Comparison of ENCODE assay signal across 25 mouse cellular contexts in the genomic region with DNA sequence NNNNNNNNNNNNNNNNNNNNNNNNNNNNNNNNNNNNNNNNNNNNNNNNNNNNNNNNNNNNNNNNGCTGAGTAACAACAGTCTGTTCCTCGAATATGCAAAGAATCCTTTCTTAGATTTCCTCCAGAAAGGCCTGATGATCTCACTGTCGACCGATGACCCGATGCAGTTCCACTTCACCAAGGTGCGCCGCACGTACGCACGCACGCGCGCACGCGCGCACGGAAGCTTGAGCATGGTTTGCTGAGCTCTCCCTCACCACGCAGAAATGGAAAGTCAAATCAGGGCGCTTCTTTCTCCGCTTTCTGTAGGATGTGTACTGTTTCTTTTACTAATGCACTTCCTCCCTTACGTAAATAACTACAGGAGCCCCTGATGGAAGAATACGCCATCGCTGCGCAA. TPM values are rescaled to one million over a fixed set of nuclear protein-coding genes. Genes with fewer than 3 reads are reported as not detected.
DNase-seq lines count a peak whose midpoint lies in the region; ATAC-seq and TF ChIP-seq lines count a peak whose summit lies in the region.
"Had no signal": no experiment of that assay in that cellular context is flagged by ENCODE, and none has a peak within 500 bp of the region (broad histone marks: within the 10 kb centered on the region; RNA-seq: fewer than 3 reads in every experiment).

No protein-coding gene starts in this region.

- H3K4me2 ChIP-seq in heart, postnatal 0 days (ENCODE audit: low read depth, low read length): peak overlapping the region; percentile 4; the same call in 1 of the 2 replicates
- no peak overlapping the region for H3K4me2 ChIP-seq in intestine, embryonic 15.5 days (replicated peaks)
- H3K4me2 ChIP-seq: forebrain, embryonic 15.5 days; hindbrain, embryonic 12.5 days; limb, embryonic 13.5 days had no signal

- H3K36me3 ChIP-seq in heart, postnatal 0 days (replicated peaks; ENCODE audit: control insufficient read depth, insufficient read depth, low read length): no peaks in the 10 kb centered on the region
- H3K36me3 ChIP-seq in thymus, adult 2 months (ENCODE audit: control insufficient read depth, insufficient read depth, low read length): no peaks in the 10 kb centered on the region
- H3K36me3 ChIP-seq in ES-E14 (ENCODE audit: control insufficient read depth, insufficient read depth, low read length, poor library complexity, severe bottlenecking): no peaks in the 10 kb centered on the region
- H3K36me3 ChIP-seq in intestine, embryonic 15.5 days: no peaks in the 10 kb centered on the region
- H3K36me3 ChIP-seq: forebrain, embryonic 15.5 days; heart, embryonic 10.5 days; hindbrain, embryonic 12.5 days; limb, embryonic 13.5 days had no signal

- H3K27ac ChIP-seq in heart, postnatal 0 days (ENCODE audit: low read depth): no peak overlapping the region
- no peak overlapping the region for H3K27ac ChIP-seq in thymus, adult 2 months (ENCODE audit: control insufficient read depth, insufficient read depth, low read length)
- no peak overlapping the region for H3K27ac ChIP-seq in ES-E14 (ENCODE audit: insufficient read depth, low read depth, low read length, poor library complexity, severe bottlenecking)
- no peak overlapping the region for H3K27ac ChIP-seq in intestine, embryonic 15.5 days
- H3K27ac ChIP-seq: forebrain, embryonic 15.5 days; heart, embryonic 10.5 days; hindbrain, embryonic 12.5 days; limb, embryonic 13.5 days; liver, embryonic 14.5 days had no signal

- no peaks in the 10 kb centered on the region for H3K9me3 ChIP-seq in heart, postnatal 0 days (replicated peaks; ENCODE audit: control insufficient read depth, low read length)
- no peaks in the 10 kb centered on the region for H3K9me3 ChIP-seq in ES-E14 (ENCODE audit: control insufficient read depth, insufficient read depth, low read depth, low read length)
- no peaks in the 10 kb centered on the region for H3K9me3 ChIP-seq in intestine, embryonic 15.5 days
- H3K9me3 ChIP-seq: forebrain, embryonic 15.5 days; heart, embryonic 10.5 days; hindbrain, embryonic 12.5 days; limb, embryonic 13.5 days; megakaryocyte, embryonic 14.5 days had no signal

- no peak for TF ChIP-seq POLR2A in thymus, adult 2 months (IDR thresholded peaks at IDR 0.05; ENCODE audit: control insufficient read depth, extremely low read depth, insufficient read depth, low read length, poor library complexity)

- ATAC-seq in heart, postnatal 0 days (ENCODE audit: insufficient read depth, low read depth): no peak
- no peak for ATAC-seq in intestine, embryonic 15.5 days
- ATAC-seq: forebrain, embryonic 15.5 days had no signal

- TF ChIP-seq CTCF in heart, postnatal 0 days (IDR thresholded peaks at IDR 0.05; ENCODE audit: low read depth): no peak
- TF ChIP-seq CTCF in thymus, adult 2 months (IDR thresholded peaks at IDR 0.05; ENCODE audit: borderline replicate concordance, control insufficient read depth, extremely low read depth, insufficient read depth, low read length, poor library complexity): no peak

- intact Hi-C loops in heart, postnatal 36 days (cut with DNase I): no loop called here

- no peak for DNase-seq in heart, postnatal 0 days (ENCODE audit: low spot score)
- DNase-seq in heart, postnatal 36 days: no peak
- DNase-seq in thymus, postnatal 14 days: peak; percentile 18
- DNase-seq in thymus, adult 2 months: no peak
- DNase-seq in ES-E14 (ENCODE audit: low read depth, low spot score): peak; percentile 56
- DNase-seq in adrenal gland, adult 18-20 months (ENCODE audit: low spot score in 2 of 2): no peak
- DNase-seq: adrenal gland, adult 8-10 months; cerebellum, postnatal 10 days; embryo, embryonic 11 days; gastrocnemius, postnatal 25 days; kidney, adult 2 months; kidney, postnatal 10 days; lung, postnatal 14 days; midbrain, embryonic 14.5 days had no signal

- WGBS in heart, postnatal 0 days: 73% methylated on average over 23 of the region's 23 CpGs
- WGBS in thymus, adult 2 months: 89% methylated on average over 23 of the region's 23 CpGs
- 78% methylated on average over 23 of the region's 23 CpGs for WGBS in intestine, embryonic 15.5 days

- no peak overlapping the region for H3K4me3 ChIP-seq in heart, postnatal 0 days (ENCODE audit: low read depth, low read length)
- H3K4me3 ChIP-seq in thymus, adult 2 months (ENCODE audit: control insufficient read depth, insufficient read depth, low read length): no peak overlapping the region
- peak overlapping the region; percentile 5 to 21; a peak in 1 of 4 replicates for H3K4me3 ChIP-seq in ES-E14 (ENCODE audit: insufficient read depth in 1 of 2, low read depth in 1 of 2, low read length in 2 of 2, poor library complexity in 1 of 2, severe bottlenecking in 1 of 2)
- H3K4me3 ChIP-seq in intestine, embryonic 15.5 days (replicated peaks): no peak overlapping the region
- H3K4me3 ChIP-seq: forebrain, embryonic 15.5 days; heart, embryonic 10.5 days; hindbrain, embryonic 12.5 days; limb, embryonic 13.5 days; megakaryocyte, embryonic 14.5 days; myocyte had no signal

- H3K4me1 ChIP-seq in heart, postnatal 0 days (ENCODE audit: control insufficient read depth, insufficient read depth): peaks cover 4% of the 10 kb centered on the region; the same call in 1 of the 2 replicates
- H3K4me1 ChIP-seq in thymus, adult 2 months (replicated peaks; ENCODE audit: control insufficient read depth, insufficient read depth, low read length): peaks cover 12% of the 10 kb centered on the region
- H3K4me1 ChIP-seq in ES-E14 (ENCODE audit: control insufficient read depth in 2 of 2, insufficient read depth in 2 of 2, low read length in 2 of 2, poor library complexity in 1 of 2): peaks cover 0 to 3% of the 10 kb centered on the region in 2 experiments; a peak in 1 of 4 replicates
- H3K4me1 ChIP-seq in intestine, embryonic 15.5 days (replicated peaks): 0 out of 2 replicates have a peak, but pooled peaks cover 5% of the 10 kb centered on the region

- in situ Hi-C loops in ES-E14 (cut with MboI; ENCODE audit: low sequenced_read_pairs in 2 of 2, unreplicated experiment in 2 of 2): no loop called here

- no peak for TF ChIP-seq EP300 in heart, postnatal 0 days (IDR thresholded peaks at IDR 0.05; ENCODE audit: low read depth)

- no peaks in the 10 kb centered on the region for H3K27me3 ChIP-seq in heart, postnatal 0 days (ENCODE audit: control insufficient read depth, insufficient read depth, low read length)
- H3K27me3 ChIP-seq in thymus, adult 2 months (ENCODE audit: control insufficient read depth, insufficient read depth, low read length): no peaks in the 10 kb centered on the region
- H3K27me3 ChIP-seq in intestine, embryonic 15.5 days (replicated peaks): no peaks in the 10 kb centered on the region
- H3K27me3 ChIP-seq: limb, embryonic 13.5 days had no signal

- H3K9ac ChIP-seq in heart, postnatal 0 days (replicated peaks; ENCODE audit: low read depth, low read length): no peak overlapping the region
- H3K9ac ChIP-seq in ES-E14 (ENCODE audit: insufficient read depth, low read depth, low read length, poor library complexity, severe bottlenecking): peak overlapping the region; percentile 28; the same call in 1 of the 2 replicates
- H3K9ac ChIP-seq in intestine, embryonic 15.5 days: no peak overlapping the region
- H3K9ac ChIP-seq: forebrain, embryonic 15.5 days; hindbrain, embryonic 12.5 days; limb, embryonic 13.5 days; liver, embryonic 14.5 days had no signal

TF ChIP-seq in ES-E14, 5 proteins besides CTCF, POLR2A, EP300 and RAD21:
- TF ChIP-seq HCFC1 (IDR thresholded peaks at IDR 0.05; ENCODE audit: borderline replicate concordance, insufficient read depth, low read length) (no peak), ZNF384 (IDR thresholded peaks at IDR 0.05; ENCODE audit: low read depth, low read length) (no peak), CHD2 (IDR thresholded peaks at IDR 0.05; ENCODE audit: low read depth, low read length) (no peak), MAFK (IDR thresholded peaks at IDR 0.05; ENCODE audit: insufficient read depth, low read depth, low read length) (no peak), ZC3H11A (IDR thresholded peaks at IDR 0.05; ENCODE audit: borderline replicate concordance, low read depth, low read length) (no peak)

RNA-seq across cellular contexts. Expression of a gene that starts 3.7 kb away (rescaled TPM):
- 3.9 and 4.0 TPM in 2 replicates for total RNA-seq in heart, postnatal 0 days (2014; rRNA removed; ENCODE audit: low replicate concordance)
- polyA plus RNA-seq in heart, postnatal 0 days (2015; fragmentation: Nextera tagmentation; extraction: Ambion mirVana): 1.6 and 1.7 TPM in 2 replicates
- 1 to 10 TPM; 1.9 to 2.2 TPM for total RNA-seq in heart, postnatal 36 days (2021)
- 1.5 and 2.2 TPM in 2 replicates for polyA plus RNA-seq in thymus, adult 2 months (2012; rRNA removed)
- total RNA-seq in ES-E14 (2012; rRNA removed): 29.9 and 39.2 TPM in 2 replicates
- total RNA-seq in adrenal gland, adult 18-20 months (2021): under 1 TPM; 0.67 to 0.86 TPM
- polyA plus RNA-seq in intestine, embryonic 15.5 days (2015; fragmentation: Nextera tagmentation; extraction: Ambion mirVana): 3.0 and 3.1 TPM in 2 replicates

RNA-seq across cellular contexts. Expression of a gene that starts 24.8 kb away (rescaled TPM):
- total RNA-seq in heart, postnatal 0 days (2014; rRNA removed; ENCODE audit: low replicate concordance): not detected in 2 replicates
- not detected in 2 replicates for polyA plus RNA-seq in heart, postnatal 0 days (2015; fragmentation: Nextera tagmentation; extraction: Ambion mirVana)
- total RNA-seq in heart, postnatal 36 days (2021): not detected
- 10.3 and 13.8 TPM in 2 replicates for polyA plus RNA-seq in thymus, adult 2 months (2012; rRNA removed)
- total RNA-seq in ES-E14 (2012; rRNA removed): 0.26 and 0.49 TPM in 2 replicates
- under 1 TPM in 1 of 2 experiments, not detected in 1; 0.35 TPM for total RNA-seq in adrenal gland, adult 18-20 months (2021)
- polyA plus RNA-seq in intestine, embryonic 15.5 days (2015; fragmentation: Nextera tagmentation; extraction: Ambion mirVana): 0.15 and 0.34 TPM in 2 replicates
- total RNA-seq: adrenal gland, adult 8-10 months; layer of hippocampus, adult 18-20 months; layer of hippocampus, postnatal 25 days; left cerebral cortex, postnatal 10 days had no signal
- polyA plus RNA-seq: heart, embryonic 10.5 days; hindbrain, embryonic 12.5 days; midbrain, embryonic 14.5 days had no signal

RNA-seq across cellular contexts. Expression of a gene that starts 40.6 kb away (rescaled TPM):
- 38.3 and 43.2 TPM in 2 replicates for total RNA-seq in heart, postnatal 0 days (2014; rRNA removed; ENCODE audit: low replicate concordance)
- 37.7 and 39.0 TPM in 2 replicates for polyA plus RNA-seq in heart, postnatal 0 days (2015; fragmentation: Nextera tagmentation; extraction: Ambion mirVana)
- 10 to 100 TPM; 49.1 to 51.7 TPM for total RNA-seq in heart, postnatal 36 days (2021)
- polyA plus RNA-seq in thymus, adult 2 months (2012; rRNA removed): 41.0 and 43.4 TPM in 2 replicates
- total RNA-seq in ES-E14 (2012; rRNA removed): 88.8 and 113 TPM in 2 replicates
- total RNA-seq in adrenal gland, adult 18-20 months (2021): 10 to 100 TPM; 49.1 to 49.4 TPM
- 83.8 and 85.4 TPM in 2 replicates for polyA plus RNA-seq in intestine, embryonic 15.5 days (2015; fragmentation: Nextera tagmentation; extraction: Ambion mirVana)

Comparison
In these comparisons a context has a peak if more than half of its experiments do, and no peak if none do; other contexts are left out.
1. DNase-seq: peak in thymus, postnatal 14 days (single experiment) and ES-E14 (single experiment); none in heart, postnatal 0 days (single experiment), heart, postnatal 36 days (0 of 2), thymus, adult 2 months (single experiment) and adrenal gland, adult 18-20 months (0 of 2).
2. H3K4me3 ChIP-seq: peak in ES-E14 (2 of 2); none in heart, postnatal 0 days (single experiment), thymus, adult 2 months (single experiment) and intestine, embryonic 15.5 days (single experiment).